In the genomic region with DNA sequence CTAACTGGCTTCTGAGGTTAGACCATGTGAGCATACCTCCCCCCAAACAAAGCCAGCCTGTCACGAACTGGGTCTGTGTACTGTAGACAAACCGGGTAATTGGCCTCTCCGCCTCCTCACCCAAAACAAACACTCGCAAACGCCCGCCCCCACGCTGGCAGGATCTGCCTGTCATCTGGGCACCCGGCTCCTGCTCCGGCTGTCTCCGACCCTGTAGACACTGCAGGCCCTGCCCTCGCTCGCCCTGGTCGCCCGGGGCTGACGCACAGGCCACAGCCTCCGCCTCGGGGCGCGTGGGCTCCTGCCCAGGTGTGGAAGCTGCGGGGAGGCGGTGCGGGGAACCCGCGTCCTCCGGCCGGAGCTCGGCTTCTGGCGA, we compare ENCODE assay signal across 8 mouse cellular contexts. TPM values are rescaled to one million over a fixed set of nuclear protein-coding genes. Genes with fewer than 3 reads are reported as not detected.
A peak's percentile ranks its signal among the peaks of the same experiment; 100 is the strongest.
DNase-seq lines count a peak whose midpoint lies in the region; ATAC-seq and TF ChIP-seq lines count a peak whose summit lies in the region.

Gene Klhdc8a, plus strand, starts transcription at position 202 of the 376 bp plus-strand sequence.

- H3K9ac ChIP-seq in intestine, postnatal 0 days (ENCODE audit: low read depth, low read length) = peak within 1 kb of the TSS; percentile 42
- H3K9ac ChIP-seq in midbrain, embryonic 11.5 days (ENCODE audit: low read length) = peak within 1 kb of the TSS; percentile 91
- peak within 1 kb of the TSS; percentile 56 for H3K9ac ChIP-seq in stomach, postnatal 0 days (ENCODE audit: low read length)

- under 1% methylated on average over 28 of the region's 28 CpGs for WGBS in intestine, postnatal 0 days
- under 1% methylated on average over 28 of the region's 28 CpGs for WGBS in midbrain, embryonic 11.5 days
- 3% methylated on average over 24 of the region's 28 CpGs for WGBS in stomach, postnatal 0 days

- ATAC-seq in erythroblast, adult 5-6 weeks (replicated peaks; ENCODE audit: low FRiP score, poor library complexity, severe bottlenecking) = no peak
- ATAC-seq in intestine, postnatal 0 days = peak; percentile 61
- ATAC-seq in midbrain, embryonic 11.5 days (ENCODE audit: low FRiP score) = peak; percentile 62
- peak; percentile 46 for ATAC-seq in stomach, postnatal 0 days (ENCODE audit: low FRiP score, low TSS enrichment)

- peak within 1 kb of the TSS; percentile 95 for H3K4me2 ChIP-seq in intestine, postnatal 0 days (replicated peaks; ENCODE audit: low read depth)
- H3K4me2 ChIP-seq in midbrain, embryonic 11.5 days = peak within 1 kb of the TSS; percentile 99
- H3K4me2 ChIP-seq in stomach, postnatal 0 days (replicated peaks; ENCODE audit: low read depth) = peak within 1 kb of the TSS; percentile 95

- H3K9me3 ChIP-seq in erythroblast, embryonic 14.5 days (ENCODE audit: control insufficient read depth, low read length) = no peaks in the 10 kb centered on the region
- no peaks in the 10 kb centered on the region for H3K9me3 ChIP-seq in intestine, postnatal 0 days (ENCODE audit: control insufficient read depth)
- H3K9me3 ChIP-seq in midbrain, embryonic 11.5 days (ENCODE audit: control insufficient read depth, low read length) = no peaks in the 10 kb centered on the region
- no peaks in the 10 kb centered on the region for H3K9me3 ChIP-seq in stomach, postnatal 0 days (ENCODE audit: control insufficient read depth, low read length)

- H3K4me3 ChIP-seq in erythroblast, embryonic 14.5 days (replicated peaks) = peak within 1 kb of the TSS; percentile 32
- peak within 1 kb of the TSS; percentile 52 for H3K4me3 ChIP-seq in intestine, postnatal 0 days (ENCODE audit: low read depth, low read length)
- H3K4me3 ChIP-seq in midbrain, embryonic 11.5 days (ENCODE audit: low read depth, low read length) = peak within 1 kb of the TSS; percentile 66
- peak within 1 kb of the TSS; percentile 52 for H3K4me3 ChIP-seq in stomach, postnatal 0 days (ENCODE audit: low read depth, low read length)

- no peak within 1 kb of the TSS for H3K27ac ChIP-seq in intestine, postnatal 0 days (ENCODE audit: low read depth, low read length)
- peak within 1 kb of the TSS; percentile 69 for H3K27ac ChIP-seq in midbrain, embryonic 11.5 days (ENCODE audit: low read depth, low read length)
- H3K27ac ChIP-seq in stomach, postnatal 0 days (replicated peaks) = no peak within 1 kb of the TSS

- H3K36me3 ChIP-seq in erythroblast, embryonic 14.5 days (ENCODE audit: control insufficient read depth) = no peaks in the 10 kb centered on the region
- H3K36me3 ChIP-seq in intestine, postnatal 0 days (ENCODE audit: control insufficient read depth, insufficient read depth) = no peaks in the 10 kb centered on the region
- no peaks in the 10 kb centered on the region for H3K36me3 ChIP-seq in midbrain, embryonic 11.5 days (ENCODE audit: control insufficient read depth, insufficient read depth, low read length)
- no peaks in the 10 kb centered on the region for H3K36me3 ChIP-seq in stomach, postnatal 0 days (ENCODE audit: control insufficient read depth, insufficient read depth, low read length)

- peak; percentile 82 for DNase-seq in cerebellum, adult 9-11 months
- peak; percentile 60 to 61 for DNase-seq in frontal cortex, postnatal 36 days (ENCODE audit: low spot score in 2 of 2)
- peak; percentile 47 to 62 for DNase-seq in left cerebral cortex, postnatal 36 days (ENCODE audit: low spot score in 2 of 2)
- DNase-seq in midbrain, embryonic 11.5 days (ENCODE audit: low spot score, missing footprints) = peak; percentile 95
- DNase-seq in stomach, postnatal 0 days (ENCODE audit: low spot score) = peak; percentile 69

- no peaks in the 10 kb centered on the region for H3K4me1 ChIP-seq in erythroblast, embryonic 14.5 days (ENCODE audit: control insufficient read depth)
- H3K4me1 ChIP-seq in intestine, postnatal 0 days (replicated peaks; ENCODE audit: control insufficient read depth, insufficient read depth, low read length) = no peaks in the 10 kb centered on the region
- H3K4me1 ChIP-seq in midbrain, embryonic 11.5 days (ENCODE audit: control insufficient read depth, insufficient read depth, low read length) = peaks cover 27% of the 10 kb centered on the region
- 0 out of 2 replicates have a peak, but pooled peaks cover 5% of the 10 kb centered on the region for H3K4me1 ChIP-seq in stomach, postnatal 0 days (replicated peaks; ENCODE audit: control insufficient read depth, insufficient read depth)

- peaks cover 70% of the 10 kb centered on the region for H3K27me3 ChIP-seq in erythroblast, embryonic 14.5 days (ENCODE audit: control insufficient read depth)
- H3K27me3 ChIP-seq in intestine, postnatal 0 days (replicated peaks; ENCODE audit: control insufficient read depth, insufficient read depth, low read length) = peaks cover 18% of the 10 kb centered on the region
- H3K27me3 ChIP-seq in midbrain, embryonic 11.5 days (ENCODE audit: control insufficient read depth, insufficient read depth, low read length) = peaks cover 8% of the 10 kb centered on the region; the same call in 1 of the 2 replicates
- no peaks in the 10 kb centered on the region for H3K27me3 ChIP-seq in stomach, postnatal 0 days (ENCODE audit: control insufficient read depth, insufficient read depth, low read length)

- intact Hi-C loops in left cerebral cortex, postnatal 36 days (cut with DNase I) = no loop called here

- no peak for TF ChIP-seq EP300 in stomach, postnatal 0 days (optimal IDR thresholded peaks at IDR 0.05)

- TF ChIP-seq CTCF in intestine, postnatal 0 days (IDR thresholded peaks at IDR 0.05; ENCODE audit: low read depth) = no peak
- TF ChIP-seq CTCF in stomach, postnatal 0 days (IDR thresholded peaks at IDR 0.05; ENCODE audit: low read depth) = no peak

RNA-seq across cellular contexts. Expression of gene Klhdc8a, which starts in this region (rescaled TPM):
- polyA plus RNA-seq in erythroblast, embryonic 14.5 days (2012) = not detected in 2 replicates
- not detected in 2 replicates for total RNA-seq in erythroblast, adult 5-6 weeks (2015; ENCODE audit: low replicate concordance)
- total RNA-seq in erythroblast, adult 5-6 weeks (2017; ENCODE audit: low replicate concordance) = not detected in 2 replicates
- polyA plus RNA-seq in intestine, postnatal 0 days (2015; fragmentation: Nextera tagmentation; extraction: Ambion mirVana) = 0.46 and 0.51 TPM in 2 replicates
- 10 to 100 TPM; 11.0 to 13.6 TPM for total RNA-seq in left cerebral cortex, postnatal 36 days (2021)
- polyA plus RNA-seq in midbrain, embryonic 11.5 days (2014; fragmentation: Nextera tagmentation; extraction: Ambion mirVana) = 3.5 and 4.5 TPM in 2 replicates
- polyA plus RNA-seq in stomach, postnatal 0 days (2015; fragmentation: Nextera tagmentation; extraction: Ambion mirVana) = 0.31 and 0.34 TPM in 2 replicates

Comparison
In these comparisons a context has a peak if more than half of its experiments do, and no peak if none do; other contexts are left out.
1. RNA of gene Klhdc8a (total RNA-seq): 11.0 to 13.6 TPM in left cerebral cortex, postnatal 36 days; not detected in erythroblast, adult 5-6 weeks; every median in the first group is over 10 times any median in the second.
2. Peak in ATAC-seq, H3K4me3 ChIP-seq, H3K9ac ChIP-seq and H3K4me2 ChIP-seq in intestine, postnatal 0 days; RNA of the gene not detected or under 1 TPM.
3. Peak in DNase-seq, ATAC-seq, H3K4me3 ChIP-seq, H3K9ac ChIP-seq and H3K4me2 ChIP-seq in stomach, postnatal 0 days; RNA of the gene not detected or under 1 TPM.
4. Peak in every context shown above with its lines, with median percentiles within 50 percentile points of each other: H3K4me3 ChIP-seq, DNase-seq, H3K4me2 ChIP-seq and H3K9ac ChIP-seq.